Mouse (Mus musculus) ES-Bruce4 (cell line): ENCODE data around the gene Slc10a6.

Experiments used
- CTCF ChIP-seq: IDR thresholded peaks from one replicate; pipeline ENCODE4 v1.8.1; 2011; ENCODE audit warnings: low read depth, low read length
- EP300 ChIP-seq: IDR thresholded peaks from 2 replicates; pipeline ENCODE4 v1.6.1; 2011; ENCODE audit warnings: low read depth, low read length; ENCODE audit not compliant: insufficient read depth
- POLR2A ChIP-seq: IDR thresholded peaks from one replicate; pipeline ENCODE4 v1.8.1; 2011; ENCODE audit warnings: low read length; ENCODE audit not compliant: insufficient read depth

GRCm38 (mm10) chr5:103674482-103674881, 45.3 kb upstream of the Slc10a6 start:
- TF ChIP-seq EP300 = no peak
- no peak for TF ChIP-seq POLR2A
- no peak for TF ChIP-seq CTCF
